9 mouse cellular contexts compared by ENCODE assay signal in the genomic region with DNA sequence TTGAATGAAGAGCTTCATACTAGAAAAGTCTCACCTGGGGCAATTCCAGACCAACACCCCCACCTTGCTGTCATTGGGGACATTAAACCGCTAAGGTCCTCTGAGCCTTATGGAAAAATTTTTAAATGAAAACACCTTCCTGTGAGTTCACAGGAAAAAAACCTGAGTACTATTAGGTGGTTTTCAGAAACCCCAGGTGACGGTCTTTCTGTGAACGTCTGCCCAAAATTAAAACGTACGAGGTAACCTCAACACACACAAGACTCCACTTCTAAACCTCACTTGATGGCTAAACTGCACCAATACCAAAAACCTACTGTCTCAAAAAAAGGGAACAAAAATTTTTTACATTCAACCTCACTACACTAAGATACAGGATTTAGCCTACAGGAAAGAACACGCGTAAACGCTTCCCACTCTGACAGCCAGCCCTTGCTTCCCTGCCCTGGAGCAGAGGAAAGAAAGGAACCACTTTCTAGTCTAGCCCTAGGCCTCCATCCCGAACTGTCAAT. TPM values are rescaled to one million over a fixed set of nuclear protein-coding genes. Genes with fewer than 3 reads are reported as not detected.
A peak's percentile ranks its signal among the peaks of the same experiment; 100 is the strongest.
DNase-seq lines count a peak whose midpoint lies in the region; ATAC-seq and TF ChIP-seq lines count a peak whose summit lies in the region.
"Had no signal": no experiment of that assay in that cellular context is flagged by ENCODE, and none has a peak within 500 bp of the region (broad histone marks: within the 10 kb centered on the region; RNA-seq: fewer than 3 reads in every experiment).

No protein-coding gene starts in this region.

- TF ChIP-seq CTCF in forebrain, postnatal 0 days (IDR thresholded peaks at IDR 0.05; ENCODE audit: low read depth) = no peak

- peak overlapping the region; percentile 82 for H3K4me3 ChIP-seq in heart, embryonic 12.5 days
- H3K4me3 ChIP-seq in ES-E14 (ENCODE audit: insufficient read depth in 1 of 2, low read depth in 1 of 2, low read length in 2 of 2, poor library complexity in 1 of 2, severe bottlenecking in 1 of 2) = peak overlapping the region; percentile 73 to 90
- peak overlapping the region; percentile 83 for H3K4me3 ChIP-seq in forebrain, postnatal 0 days (ENCODE audit: low read depth, low read length)

- under 1% methylated on average over 9 of the region's 9 CpGs for WGBS in heart, embryonic 12.5 days
- 1% methylated on average over 9 of the region's 9 CpGs for WGBS in forebrain, postnatal 0 days

- in situ Hi-C loops in ES-E14 (cut with MboI; ENCODE audit: low sequenced_read_pairs in 2 of 2, unreplicated experiment in 2 of 2) = no loop called here

- peak overlapping the region; percentile 96 for H3K27ac ChIP-seq in heart, embryonic 12.5 days (ENCODE audit: poor library complexity, severe bottlenecking)
- no peak overlapping the region for H3K27ac ChIP-seq in ES-E14 (ENCODE audit: insufficient read depth, low read depth, low read length, poor library complexity, severe bottlenecking)
- H3K27ac ChIP-seq in forebrain, postnatal 0 days (ENCODE audit: low read depth, low read length) = peak overlapping the region; percentile 96

- DNase-seq in heart, postnatal 36 days = no peak
- DNase-seq in ES-E14 (ENCODE audit: low read depth, low spot score) = no peak
- no peak for DNase-seq in forebrain, postnatal 0 days
- no peak for DNase-seq in cerebellum, adult 18-20 months
- no peak for DNase-seq in frontal cortex, adult 2 months (ENCODE audit: extremely low spot score in 1 of 2, low spot score in 1 of 2)
- DNase-seq in left cerebral cortex, adult 18-20 months (ENCODE audit: low spot score in 2 of 2) = no peak

- peaks cover 13% of the 10 kb centered on the region for H3K36me3 ChIP-seq in heart, embryonic 12.5 days
- H3K36me3 ChIP-seq in ES-E14 (ENCODE audit: control insufficient read depth, insufficient read depth, low read length, poor library complexity, severe bottlenecking) = peaks cover 5% of the 10 kb centered on the region; the same call in 1 of the 2 replicates
- H3K36me3 ChIP-seq in forebrain, postnatal 0 days (ENCODE audit: insufficient read depth) = no peaks in the 10 kb centered on the region

- ATAC-seq in heart, embryonic 12.5 days (ENCODE audit: insufficient number of reproducible peaks, low FRiP score) = no peak
- ATAC-seq in forebrain, postnatal 0 days = no peak
- ATAC-seq in megakaryocyte progenitor cell, adult 5-6 weeks (replicated peaks; ENCODE audit: poor library complexity) = 0 out of 2 replicates have a peak, but pooled peaks have one; percentile 4

- no peaks in the 10 kb centered on the region for H3K27me3 ChIP-seq in heart, embryonic 12.5 days (replicated peaks)
- H3K27me3 ChIP-seq in forebrain, postnatal 0 days (ENCODE audit: insufficient read depth, low read length) = no peaks in the 10 kb centered on the region
- H3K27me3 ChIP-seq: Patski had no signal

- peak overlapping the region; percentile 87 for H3K4me2 ChIP-seq in heart, embryonic 12.5 days
- peak overlapping the region; percentile 80 for H3K4me2 ChIP-seq in forebrain, postnatal 0 days (ENCODE audit: low read depth)

- intact Hi-C loops in heart, postnatal 36 days (cut with DNase I) = no loop called here

- H3K9me3 ChIP-seq in heart, embryonic 12.5 days (replicated peaks) = no peaks in the 10 kb centered on the region
- no peaks in the 10 kb centered on the region for H3K9me3 ChIP-seq in ES-E14 (ENCODE audit: control insufficient read depth, insufficient read depth, low read depth, low read length)
- H3K9me3 ChIP-seq in forebrain, postnatal 0 days (ENCODE audit: low read length) = no peaks in the 10 kb centered on the region

- peaks cover 53% of the 10 kb centered on the region for H3K4me1 ChIP-seq in heart, embryonic 12.5 days (replicated peaks)
- peaks cover 3 to 16% of the 10 kb centered on the region in 2 experiments; a peak in 2 of 4 replicates for H3K4me1 ChIP-seq in ES-E14 (ENCODE audit: control insufficient read depth in 2 of 2, insufficient read depth in 2 of 2, low read length in 2 of 2, poor library complexity in 1 of 2)
- peaks cover 23% of the 10 kb centered on the region for H3K4me1 ChIP-seq in forebrain, postnatal 0 days (ENCODE audit: insufficient read depth)

- H3K9ac ChIP-seq in heart, embryonic 12.5 days = peak overlapping the region; percentile 91
- peak overlapping the region; percentile 91 for H3K9ac ChIP-seq in ES-E14 (ENCODE audit: insufficient read depth, low read depth, low read length, poor library complexity, severe bottlenecking)
- H3K9ac ChIP-seq in forebrain, postnatal 0 days = peak overlapping the region; percentile 81

TF ChIP-seq in ES-E14, 5 proteins besides CTCF, POLR2A, EP300 and RAD21:
- TF ChIP-seq ZC3H11A (IDR thresholded peaks at IDR 0.05; ENCODE audit: borderline replicate concordance, low read depth, low read length) (no peak), CHD2 (IDR thresholded peaks at IDR 0.05; ENCODE audit: low read depth, low read length) (no peak), HCFC1 (IDR thresholded peaks at IDR 0.05; ENCODE audit: borderline replicate concordance, insufficient read depth, low read length) (no peak)
TF ChIP-seq in ES-E14: peak in this region for 0.

RNA-seq across cellular contexts. Expression of gene Nsun2, which starts 0.6 kb away (rescaled TPM):
- 77.9 and 81.6 TPM in 2 replicates for polyA plus RNA-seq in heart, embryonic 12.5 days (2016; fragmentation: Nextera tagmentation; extraction: Ambion mirVana)
- total RNA-seq in heart, postnatal 36 days (2021) = 10 to 100 TPM; 41.4 to 48.9 TPM
- total RNA-seq in ES-E14 (2012; rRNA removed) = 220 TPM in 2 replicates
- total RNA-seq in forebrain, postnatal 0 days (2014; rRNA removed) = 64.2 and 64.3 TPM in 2 replicates
- 64.6 and 74.4 TPM in 2 replicates for polyA plus RNA-seq in forebrain, postnatal 0 days (2015; fragmentation: Nextera tagmentation; extraction: Ambion mirVana)
- total RNA-seq in megakaryocyte progenitor cell, adult 5-6 weeks (2015) = 111 and 121 TPM in 2 replicates
- 197 and 244 TPM in 2 replicates for total RNA-seq in megakaryocyte progenitor cell, adult 5-6 weeks (2017)
- polyA plus RNA-seq in frontal cortex, adult 2 months (2012; rRNA removed) = 54.1 and 64.6 TPM in 2 replicates
- 10 to 100 TPM; 85.3 to 88.4 TPM for total RNA-seq in left cerebral cortex, adult 18-20 months (2021)

RNA-seq across cellular contexts. Expression of gene Tent4a, which starts 1.5 kb away (rescaled TPM):
- polyA plus RNA-seq in heart, embryonic 12.5 days (2016; fragmentation: Nextera tagmentation; extraction: Ambion mirVana) = 3.9 and 4.0 TPM in 2 replicates
- total RNA-seq in heart, postnatal 36 days (2021) = 10 to 100 TPM; 12.8 to 14.4 TPM
- total RNA-seq in ES-E14 (2012; rRNA removed) = 20.0 and 22.3 TPM in 2 replicates
- 21.7 and 29.3 TPM in 2 replicates for total RNA-seq in forebrain, postnatal 0 days (2014; rRNA removed)
- polyA plus RNA-seq in forebrain, postnatal 0 days (2015; fragmentation: Nextera tagmentation; extraction: Ambion mirVana) = 4.5 and 4.9 TPM in 2 replicates
- total RNA-seq in megakaryocyte progenitor cell, adult 5-6 weeks (2015) = 10.8 and 11.2 TPM in 2 replicates
- total RNA-seq in megakaryocyte progenitor cell, adult 5-6 weeks (2017) = 10.5 and 10.6 TPM in 2 replicates
- 24.7 and 25.7 TPM in 2 replicates for polyA plus RNA-seq in frontal cortex, adult 2 months (2012; rRNA removed)
- total RNA-seq in left cerebral cortex, adult 18-20 months (2021) = 10 to 100 TPM; 49.1 to 50.5 TPM
